Comparison of ENCODE assay signal across 9 mouse cellular contexts in the genomic region with DNA sequence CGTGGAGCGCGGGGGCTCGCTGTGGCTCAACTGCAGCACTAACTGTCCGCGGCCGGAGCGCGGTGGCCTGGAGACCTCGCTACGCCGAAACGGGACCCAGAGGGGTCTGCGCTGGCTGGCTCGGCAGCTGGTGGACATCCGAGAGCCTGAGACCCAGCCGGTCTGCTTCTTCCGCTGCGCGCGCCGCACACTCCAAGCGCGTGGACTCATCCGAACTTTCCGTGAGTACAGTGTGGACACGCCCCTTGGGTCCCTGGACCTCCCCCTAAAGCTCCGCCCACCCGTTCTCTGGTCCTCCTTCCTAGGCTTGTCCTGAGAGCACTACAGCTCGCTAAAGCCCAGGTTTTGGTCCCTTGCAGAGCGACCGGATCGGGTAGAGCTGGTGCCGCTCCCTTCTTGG. TPM values are rescaled to one million over a fixed set of nuclear protein-coding genes. Genes with fewer than 3 reads are reported as not detected.
DNase-seq lines count a peak whose midpoint lies in the region; ATAC-seq lines count a peak whose summit lies in the region.
"Had no signal": no experiment of that assay in that cellular context is flagged by ENCODE, and none has a peak within 500 bp of the region (broad histone marks: within the 10 kb centered on the region; RNA-seq: fewer than 3 reads in every experiment).

No protein-coding gene starts in this region.

- no peaks in the 10 kb centered on the region for H3K36me3 ChIP-seq in limb, embryonic 15.5 days
- H3K36me3 ChIP-seq in midbrain, embryonic 16.5 days (ENCODE audit: control insufficient read depth, insufficient read depth, low read length), result no peaks in the 10 kb centered on the region
- no peaks in the 10 kb centered on the region for H3K36me3 ChIP-seq in stomach, embryonic 15.5 days

- peaks cover 73% of the 10 kb centered on the region for H3K4me1 ChIP-seq in limb, embryonic 15.5 days
- H3K4me1 ChIP-seq in midbrain, embryonic 16.5 days (ENCODE audit: control insufficient read depth, insufficient read depth, low read length), result peaks cover 58% of the 10 kb centered on the region
- peaks cover 54% of the 10 kb centered on the region for H3K4me1 ChIP-seq in stomach, embryonic 15.5 days

- no peaks in the 10 kb centered on the region for H3K9me3 ChIP-seq in limb, embryonic 15.5 days
- H3K9me3 ChIP-seq in midbrain, embryonic 16.5 days (replicated peaks; ENCODE audit: control insufficient read depth, low read length, poor library complexity, severe bottlenecking), result no peaks in the 10 kb centered on the region
- no peaks in the 10 kb centered on the region for H3K9me3 ChIP-seq in stomach, embryonic 15.5 days

- H3K27me3 ChIP-seq in limb, embryonic 15.5 days, result peaks cover 93% of the 10 kb centered on the region
- peaks cover 79% of the 10 kb centered on the region for H3K27me3 ChIP-seq in midbrain, embryonic 16.5 days (ENCODE audit: control insufficient read depth, insufficient read depth, low read depth, low read length)
- H3K27me3 ChIP-seq in stomach, embryonic 15.5 days (replicated peaks), result peaks cover 72% of the 10 kb centered on the region

- H3K4me3 ChIP-seq in limb, embryonic 15.5 days, result peak overlapping the region; percentile 54
- peak overlapping the region; percentile 54 for H3K4me3 ChIP-seq in midbrain, embryonic 16.5 days (ENCODE audit: low read depth, low read length)
- H3K4me3 ChIP-seq in stomach, embryonic 15.5 days (replicated peaks), result peak overlapping the region; percentile 54

- peak overlapping the region; percentile 99 for H3K4me2 ChIP-seq in limb, embryonic 15.5 days
- H3K4me2 ChIP-seq in midbrain, embryonic 16.5 days (ENCODE audit: low read length), result peak overlapping the region; percentile 97
- peak overlapping the region; percentile 98 for H3K4me2 ChIP-seq in stomach, embryonic 15.5 days

- 0 out of 2 replicates have a peak overlapping the region, but pooled peaks have one; percentile 26 for H3K9ac ChIP-seq in limb, embryonic 15.5 days
- no peak overlapping the region for H3K9ac ChIP-seq in midbrain, embryonic 16.5 days (ENCODE audit: low read depth, low read length)
- H3K9ac ChIP-seq in stomach, embryonic 15.5 days, result peak overlapping the region; percentile 26; the same call in 1 of the 2 replicates

- peak; percentile 73 to 78 for DNase-seq in right cerebral cortex, adult 2 months (ENCODE audit: low spot score in 2 of 2)
- DNase-seq in right cerebral cortex, postnatal 4 days, result no peak
- DNase-seq in embryo, embryonic 10.5 days (ENCODE audit: low spot score), result peak; percentile 90
- peak; percentile 99 for DNase-seq in heart, adult 11 months
- peak; percentile 89 for DNase-seq in kidney, adult 11 months

- no peak overlapping the region for H3K27ac ChIP-seq in limb, embryonic 15.5 days
- no peak overlapping the region for H3K27ac ChIP-seq in midbrain, embryonic 16.5 days (ENCODE audit: low read length)
- no peak overlapping the region for H3K27ac ChIP-seq in stomach, embryonic 15.5 days

- ATAC-seq in limb, embryonic 15.5 days (ENCODE audit: insufficient number of reproducible peaks, low FRiP score, low TSS enrichment, low read depth), result peak; percentile 52; the same call in 1 of the 2 replicates
- ATAC-seq in midbrain, embryonic 16.5 days, result no peak
- ATAC-seq in stomach, embryonic 15.5 days (ENCODE audit: insufficient read depth, low FRiP score, low read depth), result peak; percentile 76

- WGBS in limb, embryonic 15.5 days, result 1% methylated on average over 34 of the region's 34 CpGs
- WGBS in midbrain, embryonic 16.5 days, result 1% methylated on average over 34 of the region's 34 CpGs
- 0% methylated on average over 34 of the region's 34 CpGs for WGBS in stomach, embryonic 15.5 days

RNA-seq across cellular contexts. Expression of gene Icam5, which starts 1.3 kb away (rescaled TPM):
- 0.05 and 0.21 TPM in 2 replicates for polyA plus RNA-seq in limb, embryonic 15.5 days (2015; fragmentation: Nextera tagmentation; extraction: Ambion mirVana)
- 2.2 and 2.5 TPM in 2 replicates for polyA plus RNA-seq in midbrain, embryonic 16.5 days (2015; fragmentation: Nextera tagmentation; extraction: Ambion mirVana)
- 0.05 and 0.21 TPM in 2 replicates for polyA plus RNA-seq in stomach, embryonic 15.5 days (2015; fragmentation: Nextera tagmentation; extraction: Ambion mirVana)

RNA-seq across cellular contexts. Expression of gene Icam4, which starts 4.0 kb away (rescaled TPM):
- 0.96 and 3.0 TPM in 2 replicates for polyA plus RNA-seq in limb, embryonic 15.5 days (2015; fragmentation: Nextera tagmentation; extraction: Ambion mirVana)
- 0.24 TPM in 1 of 2 replicates, not detected in the other for polyA plus RNA-seq in midbrain, embryonic 16.5 days (2015; fragmentation: Nextera tagmentation; extraction: Ambion mirVana)
- 6.6 and 16.2 TPM in 2 replicates for polyA plus RNA-seq in stomach, embryonic 15.5 days (2015; fragmentation: Nextera tagmentation; extraction: Ambion mirVana)

RNA-seq across cellular contexts. Expression of gene Icam1, which starts 17.4 kb away (rescaled TPM):
- polyA plus RNA-seq in limb, embryonic 15.5 days (2015; fragmentation: Nextera tagmentation; extraction: Ambion mirVana), result 23.4 and 24.4 TPM in 2 replicates
- 3.0 and 3.1 TPM in 2 replicates for polyA plus RNA-seq in midbrain, embryonic 16.5 days (2015; fragmentation: Nextera tagmentation; extraction: Ambion mirVana)
- 10.9 and 11.3 TPM in 2 replicates for polyA plus RNA-seq in stomach, embryonic 15.5 days (2015; fragmentation: Nextera tagmentation; extraction: Ambion mirVana)

RNA-seq across cellular contexts. Expression of gene Mrpl4, which starts 30.6 kb away (rescaled TPM):
- 112 and 116 TPM in 2 replicates for polyA plus RNA-seq in limb, embryonic 15.5 days (2015; fragmentation: Nextera tagmentation; extraction: Ambion mirVana)
- 101 and 104 TPM in 2 replicates for polyA plus RNA-seq in midbrain, embryonic 16.5 days (2015; fragmentation: Nextera tagmentation; extraction: Ambion mirVana)
- polyA plus RNA-seq in stomach, embryonic 15.5 days (2015; fragmentation: Nextera tagmentation; extraction: Ambion mirVana), result 129 and 133 TPM in 2 replicates

RNA-seq across cellular contexts. Expression of gene Zglp1, which starts 33.8 kb away (rescaled TPM):
- 0.56 TPM in 1 of 2 replicates, not detected in the other for polyA plus RNA-seq in limb, embryonic 15.5 days (2015; fragmentation: Nextera tagmentation; extraction: Ambion mirVana)
- 0.78 and 1.6 TPM in 2 replicates for polyA plus RNA-seq in midbrain, embryonic 16.5 days (2015; fragmentation: Nextera tagmentation; extraction: Ambion mirVana)
- 0.73 TPM in 1 of 2 replicates, not detected in the other for polyA plus RNA-seq in stomach, embryonic 15.5 days (2015; fragmentation: Nextera tagmentation; extraction: Ambion mirVana)
- polyA plus RNA-seq: frontal cortex, adult 2 months had no signal
